Mouse (Mus musculus): ENCODE measurements around the gene Abcc12. TPM values are rescaled to one million over a fixed set of nuclear protein-coding genes. Genes with fewer than 3 reads are reported as not detected.

Abcc12 gene
- total RNA-seq, 4 experiments from 2014 or later: 0.05 TPM; not detected in 3

- DNase-seq (ENCODE audit: low spot score in 2 of 2): no peak
These were observed 66.3 kb downstream of the Abcc12 start for GRCm38 (mm10) chr8:86514203-86514602.

GRCm38 (mm10) chr8:86512886-86513285, 67.6 kb downstream of the Abcc12 start:
- DNase-seq (ENCODE audit: low spot score in 2 of 2): no peak

DNA sequence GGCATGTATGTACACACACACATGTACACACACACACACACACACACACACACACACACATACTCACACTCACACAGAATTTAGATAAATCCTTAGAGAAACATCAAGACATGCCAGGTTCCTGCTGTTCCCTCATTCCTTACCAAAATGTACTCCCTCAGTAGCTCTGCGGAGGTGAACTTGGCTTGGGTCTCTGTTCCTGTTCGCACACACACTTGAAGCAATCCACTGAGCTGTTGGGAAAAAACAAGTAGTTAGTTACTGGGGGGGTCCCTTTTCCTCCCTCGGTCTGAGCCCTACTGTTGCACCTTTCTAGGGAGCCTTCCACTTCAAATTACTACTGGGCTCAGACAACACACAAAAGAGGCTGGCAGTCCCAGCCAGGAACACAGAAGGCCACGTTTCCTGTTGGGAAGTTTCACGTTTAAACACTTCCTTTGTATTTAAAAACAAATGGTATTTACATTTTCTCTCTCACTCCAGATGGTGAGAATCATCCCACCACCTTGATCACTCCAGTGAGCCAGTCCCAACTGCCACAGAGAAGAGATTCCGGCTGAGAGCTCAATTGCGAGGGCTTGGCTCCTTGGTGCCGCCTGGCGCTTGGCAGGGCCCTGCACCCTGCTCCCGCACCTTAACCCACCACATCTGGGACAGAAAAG, 68.2 kb downstream of the Abcc12 start:
- no peak for DNase-seq (ENCODE audit: low spot score in 2 of 2)

GRCm38 (mm10) chr8:86501341-86501740, 79.1 kb downstream of the Abcc12 start:
- DNase-seq (ENCODE audit: low spot score in 2 of 2): no peak

- no peak for DNase-seq (ENCODE audit: low spot score in 2 of 2)
These were observed 85.4 kb downstream of the Abcc12 start for GRCm38 (mm10) chr8:86495056-86495455.

GRCm38 (mm10) chr8:86493841-86494240, 86.6 kb downstream of the Abcc12 start:
- DNase-seq (ENCODE audit: low spot score in 2 of 2): no peak

GRCm38 (mm10) chr8:86485411-86485810, 95.1 kb downstream of the Abcc12 start:
- no peak for DNase-seq (ENCODE audit: low spot score in 2 of 2)

DNA sequence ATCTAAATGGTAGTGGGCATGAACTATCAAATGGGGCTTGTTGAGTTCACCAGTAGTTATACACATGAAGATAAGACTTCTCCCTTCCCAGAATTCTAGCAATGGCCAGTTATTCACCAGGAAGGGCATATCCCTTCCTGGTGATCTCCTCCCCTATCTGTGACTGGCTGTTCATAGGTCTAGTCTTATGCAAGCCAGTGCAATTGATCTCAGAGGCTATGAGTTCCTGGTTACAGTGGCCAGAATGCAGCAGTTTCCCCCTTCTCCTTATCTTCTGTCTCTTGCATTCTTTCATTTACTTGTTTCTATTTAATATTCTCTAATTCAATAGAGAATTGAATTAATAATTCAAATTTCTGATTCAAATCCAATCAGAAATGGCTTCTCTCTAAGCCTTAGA, 96.2 kb downstream of the Abcc12 start:
- DNase-seq (ENCODE audit: low spot score in 2 of 2): no peak

- DNase-seq (ENCODE audit: low spot score in 2 of 2): no peak
These were observed 98.4 kb downstream of the Abcc12 start for GRCm38 (mm10) chr8:86482116-86482515.

GRCm38 (mm10) chr8:86475711-86476438, 104.6 kb downstream of the Abcc12 start:
- no peak for DNase-seq (ENCODE audit: low spot score in 2 of 2)

DNA sequence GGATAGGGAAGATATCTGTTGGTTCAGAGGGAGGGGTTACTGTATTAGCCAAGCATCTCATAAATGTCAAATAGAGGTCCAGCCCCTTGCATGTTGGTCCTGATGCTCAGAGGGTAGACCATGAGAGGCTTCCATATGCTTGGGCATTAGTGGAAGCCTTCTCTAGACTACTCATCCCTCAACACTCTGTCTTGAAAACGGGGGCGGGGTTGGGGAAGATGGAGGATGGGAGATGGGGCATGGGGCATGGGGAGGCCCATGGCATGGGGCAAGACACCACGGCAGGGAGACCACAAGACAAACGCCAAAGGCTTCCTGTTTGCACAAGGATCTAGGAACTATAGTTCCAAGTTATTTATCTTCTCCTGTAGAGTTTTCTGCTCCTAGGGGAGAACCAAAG, 106.0 kb downstream of the Abcc12 start:
- DNase-seq (ENCODE audit: low spot score in 2 of 2): no peak

GRCm38 (mm10) chr8:86473121-86473520, 107.4 kb downstream of the Abcc12 start:
- no peak for DNase-seq (ENCODE audit: low spot score in 2 of 2)

- DNase-seq (ENCODE audit: low spot score in 2 of 2): no peak
These were observed 109.8 kb downstream of the Abcc12 start for GRCm38 (mm10) chr8:86470717-86471116.

GRCm38 (mm10) chr8:86463215-86463614, 117.3 kb downstream of the Abcc12 start:
- no peak for DNase-seq (ENCODE audit: low spot score in 2 of 2)

DNA sequence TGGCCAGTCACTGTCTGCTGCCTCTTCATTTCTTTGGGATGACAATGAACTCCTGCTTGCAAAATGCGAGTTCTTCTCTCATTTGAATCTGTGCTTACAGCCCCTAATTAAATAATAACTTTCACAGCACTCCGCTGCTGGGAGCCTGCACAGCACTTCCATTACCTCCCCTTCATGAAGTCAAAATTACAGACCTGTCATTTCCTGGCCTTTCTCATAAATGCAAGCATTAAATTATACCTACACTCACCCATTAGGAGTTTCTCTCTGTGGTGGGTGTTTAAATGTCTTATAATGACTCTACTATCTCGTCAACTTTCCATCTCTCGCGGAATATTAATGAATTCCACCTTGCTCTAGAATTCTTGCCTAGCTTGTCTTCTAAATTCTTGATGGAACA, 120.1 kb downstream of the Abcc12 start:
- no peak for DNase-seq (ENCODE audit: low spot score in 2 of 2)

- no peak for DNase-seq (ENCODE audit: low spot score in 2 of 2)
These were observed 126.6 kb downstream of the Abcc12 start for GRCm38 (mm10) chr8:86453697-86454480.

DNA sequence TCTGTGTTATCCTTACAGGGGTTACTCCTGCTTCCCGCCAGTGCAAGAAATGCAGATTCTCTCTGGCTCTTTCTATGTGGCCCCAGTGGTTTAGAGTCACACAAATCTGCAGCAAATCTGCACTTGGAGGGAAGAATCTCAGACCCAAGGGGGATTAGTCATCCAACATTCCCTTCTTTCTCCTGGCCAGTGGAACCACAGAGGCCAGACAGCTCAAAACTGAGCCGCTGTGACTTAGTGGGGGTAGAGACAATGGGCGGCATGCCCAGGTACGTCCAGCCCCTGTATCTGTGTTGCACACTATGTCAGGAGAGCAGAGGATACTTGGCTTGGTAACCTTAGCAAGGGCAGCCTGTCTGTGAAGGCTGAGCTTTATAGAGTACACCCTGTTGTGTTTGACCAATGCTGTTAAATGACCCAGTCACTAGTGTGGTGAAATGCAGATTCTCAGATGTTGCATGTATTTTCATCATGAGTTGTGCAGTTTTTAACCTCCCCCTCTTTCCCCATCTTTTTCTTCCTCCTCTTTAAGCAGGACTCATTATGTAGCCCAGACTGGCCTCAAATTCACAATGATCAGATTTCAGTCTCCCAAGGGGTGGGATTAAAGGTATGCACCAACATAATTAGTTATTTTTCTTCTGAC, 130.5 kb downstream of the Abcc12 start:
- DNase-seq (ENCODE audit: low spot score in 2 of 2): no peak

DNA sequence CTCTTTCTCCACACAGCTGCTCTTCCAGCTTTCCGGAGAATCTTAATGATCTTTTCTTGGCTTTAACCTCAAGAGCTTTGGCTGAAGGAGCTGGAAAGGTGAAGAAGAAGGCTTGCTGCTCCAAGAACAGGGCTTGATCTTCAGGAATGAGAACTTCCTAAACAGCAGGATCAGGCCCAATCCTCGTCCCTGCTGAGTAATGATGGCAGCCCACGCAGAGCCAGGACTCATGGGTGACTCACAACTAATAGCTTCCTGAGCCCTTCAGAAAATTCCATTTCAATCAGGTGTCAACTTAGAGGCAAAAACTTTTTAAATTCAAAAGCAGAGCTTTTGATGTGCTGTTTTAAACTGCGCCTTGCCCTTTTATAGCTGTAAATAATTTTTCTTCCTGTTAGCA, 135.0 kb downstream of the Abcc12 start:
- no peak for DNase-seq (ENCODE audit: low spot score in 2 of 2)

DNA sequence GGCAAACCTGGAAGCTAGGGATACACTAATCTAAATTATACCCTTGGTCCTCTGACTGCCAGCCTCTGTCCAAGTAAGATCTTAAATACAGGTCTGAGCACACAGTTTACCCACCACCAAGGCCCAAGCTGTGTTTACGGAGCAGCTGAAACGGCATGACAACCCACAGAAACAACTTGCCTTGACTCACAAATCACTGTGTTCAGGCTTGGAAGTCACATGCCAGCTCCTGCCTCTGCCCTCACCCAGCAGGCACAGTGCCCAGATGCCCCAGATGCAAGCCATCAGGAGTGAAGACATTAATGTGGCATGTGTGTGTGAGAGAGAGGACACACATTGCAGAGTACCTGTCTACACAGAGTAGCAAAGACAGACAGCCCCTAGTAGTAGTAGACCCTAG, 136.7 kb downstream of the Abcc12 start:
- DNase-seq (ENCODE audit: low spot score in 2 of 2): no peak

GRCm38 (mm10) chr8:86438983-86439299, 141.5 kb downstream of the Abcc12 start:
- no peak for DNase-seq (ENCODE audit: low spot score in 2 of 2)

DNA sequence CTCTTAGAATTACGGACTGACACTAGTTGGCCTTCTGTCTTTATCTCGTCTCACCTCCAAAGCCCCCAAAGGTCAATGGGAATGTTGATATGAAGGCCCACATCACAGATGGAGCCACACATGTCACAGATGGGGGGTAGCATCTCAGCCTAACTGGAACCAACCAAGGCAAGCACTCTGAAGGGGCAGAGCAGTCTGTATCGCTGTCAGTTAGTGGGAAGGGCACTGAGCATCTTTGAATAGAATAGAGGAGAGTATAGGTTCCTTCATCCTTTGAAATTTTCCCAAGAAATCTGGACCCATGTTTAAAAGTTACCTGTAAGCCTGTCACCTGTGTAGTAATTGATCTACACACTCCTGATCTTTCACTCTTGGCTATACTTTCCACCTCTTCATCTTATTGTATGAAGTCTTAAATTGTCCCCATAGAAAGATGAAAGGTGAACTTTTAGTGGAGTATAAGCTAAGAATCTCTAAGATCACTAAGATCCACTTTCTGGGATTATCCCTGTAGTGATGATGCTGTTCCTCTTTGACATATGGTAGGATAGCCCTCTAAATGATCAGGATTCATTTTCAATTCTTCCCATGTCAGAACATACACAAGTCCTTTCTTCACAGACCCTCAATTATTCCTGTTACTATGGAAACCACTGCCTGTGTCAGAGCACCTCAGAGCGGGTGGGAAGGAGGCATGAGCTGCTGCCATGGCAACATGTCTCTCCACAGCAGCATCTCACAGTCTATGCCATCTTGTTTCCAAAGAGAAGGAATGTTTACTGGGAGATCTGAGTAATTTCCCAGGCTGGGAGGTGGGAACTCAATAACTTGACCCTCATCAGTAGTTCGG, 142.1 kb downstream of the Abcc12 start:
- DNase-seq (ENCODE audit: low spot score in 2 of 2): no peak

All from gastrocnemius, adult 8-10 months (tissue).